Mouse (Mus musculus): ENCODE measurements around the gene Slc13a2.

GRCm38 (mm10) chr11:78348474-78348873, 73.5 kb downstream of the Slc13a2 start:
- TF ChIP-seq GATA1 (IDR thresholded peaks at IDR 0.05; ENCODE audit: borderline replicate concordance, low read length) (no peak), FLI1 (IDR thresholded peaks at IDR 0.05; ENCODE audit: low read length) (no peak)

Data from megakaryocyte, embryonic 14.5 days (primary cell).